Mouse (Mus musculus) brain, embryonic 14.5 days (tissue): ENCODE measurements around the gene Col27a1.

ENCODE experiments used
- CTCF ChIP-seq: fragments of 200-500 bp; IDR thresholded peaks from 2 replicates; pipeline ENCODE4 v1.5.1; 2012; ENCODE audit warnings: inconsistent platforms, mild to moderate bottlenecking, moderate library complexity, borderline replicate concordance; ENCODE audit not compliant: insufficient read depth, insufficient read length; ENCODE audit errors: extremely low read depth
- POLR2A ChIP-seq: fragments of 200-500 bp; IDR thresholded peaks from 2 replicates; pipeline ENCODE4 v1.6.1; 2012; ENCODE audit warnings: mild to moderate bottlenecking, inconsistent platforms, borderline replicate concordance; ENCODE audit not compliant: poor library complexity, insufficient read depth, insufficient read length, severe bottlenecking; ENCODE audit errors: extremely low read depth

DNA sequence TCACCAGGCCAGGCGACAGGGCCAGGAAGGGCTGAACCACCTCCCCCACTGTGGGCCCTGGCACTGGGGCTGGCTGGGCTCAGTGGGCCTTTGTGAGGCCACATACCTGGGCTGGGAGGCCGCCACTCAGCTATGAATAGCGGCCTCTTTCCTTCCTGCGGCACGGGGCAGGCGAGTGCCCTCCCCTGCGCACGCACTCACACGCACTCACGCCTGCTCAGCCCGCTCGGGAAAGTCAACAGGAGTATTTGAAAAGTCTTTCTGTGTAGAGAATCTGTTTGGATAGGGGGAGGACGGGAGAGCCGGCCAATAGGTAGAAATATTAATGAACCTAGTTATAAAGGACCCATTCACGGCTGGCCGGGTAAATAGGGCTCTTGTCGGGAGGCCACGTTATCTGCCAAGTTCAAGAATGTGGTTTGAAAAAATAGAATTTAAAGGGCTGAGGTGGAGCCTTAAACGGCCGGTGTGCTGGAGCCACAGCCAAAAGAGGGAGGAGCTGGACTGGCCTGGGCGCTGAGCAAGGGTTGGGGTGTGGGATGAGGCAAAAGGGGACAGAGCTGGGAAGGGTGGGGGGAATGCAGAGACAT, 27.4 kb upstream of the Col27a1 start:
- no peak for TF ChIP-seq CTCF
- TF ChIP-seq POLR2A = no peak
